Mouse (Mus musculus): ENCODE data around the gene Gatad1. TPM values are rescaled to one million over a fixed set of nuclear protein-coding genes. Genes with fewer than 3 reads are reported as not detected.

Gene Gatad1
- total RNA-seq, 2 experiments from 2014 or later: 95.7 to 187 TPM

Other genes starting within 250 kb of the Gatad1 start
- 63.1 and 67.0 TPM in 2 replicates for gene Fam133b, start 113.4 kb downstream of the Gatad1 start, total RNA-seq (2014; fragmentation: Nextera tagmentation)
- gene Fam133b, start 113.4 kb downstream of the Gatad1 start, total RNA-seq (2017): 91.9 and 134 TPM in 2 replicates
- gene 1700109H08Rik, start 85.6 kb downstream of the Gatad1 start, total RNA-seq (2014; fragmentation: Nextera tagmentation): 16.9 and 27.6 TPM in 2 replicates
- 11.5 and 12.3 TPM in 2 replicates for gene 1700109H08Rik, start 85.6 kb downstream of the Gatad1 start, total RNA-seq (2017)
- 16.6 and 38.2 TPM in 2 replicates for gene Pex1, start 61.1 kb downstream of the Gatad1 start, total RNA-seq (2014; fragmentation: Nextera tagmentation)
- 20.7 and 22.1 TPM in 2 replicates for gene Pex1, start 61.1 kb downstream of the Gatad1 start, total RNA-seq (2017)
- gene Rbm48, start 60.6 kb downstream of the Gatad1 start, total RNA-seq (2014; fragmentation: Nextera tagmentation): 10.7 and 17.7 TPM in 2 replicates
- gene Rbm48, start 60.6 kb downstream of the Gatad1 start, total RNA-seq (2017): 29.5 and 31.9 TPM in 2 replicates
- gene Tmbim7, start 6.0 kb downstream of the Gatad1 start, total RNA-seq (2014; fragmentation: Nextera tagmentation): 0.94 and 1.4 TPM in 2 replicates
- not detected in 2 replicates for gene Tmbim7, start 6.0 kb downstream of the Gatad1 start, total RNA-seq (2017)
- gene Ankib1, start 145.7 kb upstream of the Gatad1 start, total RNA-seq (2014; fragmentation: Nextera tagmentation): 29.0 and 34.5 TPM in 2 replicates
- gene Ankib1, start 145.7 kb upstream of the Gatad1 start, total RNA-seq (2017): 44.4 and 63.5 TPM in 2 replicates
- gene Krit1, start 146.0 kb upstream of the Gatad1 start, total RNA-seq (2014; fragmentation: Nextera tagmentation): 68.1 and 79.3 TPM in 2 replicates
- gene Krit1, start 146.0 kb upstream of the Gatad1 start, total RNA-seq (2017): 54.5 and 69.1 TPM in 2 replicates
- 0.31 TPM in 1 of 2 replicates, not detected in the other for gene Lrrd1, start 188.0 kb upstream of the Gatad1 start, total RNA-seq (2014; fragmentation: Nextera tagmentation)
- gene Lrrd1, start 188.0 kb upstream of the Gatad1 start, total RNA-seq (2017): 0.28 TPM in 1 of 2 replicates, not detected in the other
- 9.2 and 13.4 TPM in 2 replicates for gene Mterf1a, start 236.7 kb upstream of the Gatad1 start, total RNA-seq (2014; fragmentation: Nextera tagmentation)
- gene Mterf1a, start 236.7 kb upstream of the Gatad1 start, total RNA-seq (2017): 12.5 and 21.6 TPM in 2 replicates

All from megakaryocyte-erythroid progenitor cell, adult 5-6 weeks (primary cell).